Mouse (Mus musculus) neutrophil, adult 5-6 weeks (primary cell): ENCODE measurements around the gene Gab1. TPM values are rescaled to one million over a fixed set of nuclear protein-coding genes. Genes with fewer than 3 reads are reported as not detected.

Experiments used
- ATAC-seq: fragments of 151-379, 151-347 bp; 2 replicates; pipeline ENCODE4 v1.8.0; 2017; ENCODE audit warnings: mild to moderate bottlenecking, moderate TSS enrichment; ENCODE audit not compliant: insufficient number of reproducible peaks, poor library complexity, low FRiP score, severe bottlenecking; ENCODE audit errors: extremely low read depth
- total RNA-seq: library from RNA; stranded (forward); fragments of 200-1000 nt; gene quantifications from 2 replicates; pipeline ENCODE4 v1.2.3, GENCODE M21; 2017

Gene Gab1
- total RNA-seq, 1 experiment from 2014 or later = 1.2 TPM

- ATAC-seq = no peak
Observed at GRCm38 (mm10) chr8:80821367-80822225, 58.7 kb downstream of the Gab1 start.

- no peak for ATAC-seq
Observed at GRCm38 (mm10) chr8:80818978-80819377, 61.3 kb downstream of the Gab1 start.

GRCm38 (mm10) chr8:80817065-80817464 lies 63.3 kb downstream of the Gab1 start:
- ATAC-seq = no peak

- no peak for ATAC-seq
Observed at GRCm38 (mm10) chr8:80815179-80815578, 65.1 kb downstream of the Gab1 start.

- no peak for ATAC-seq
Observed at GRCm38 (mm10) chr8:80814087-80814791, 66.1 kb downstream of the Gab1 start.

DNA sequence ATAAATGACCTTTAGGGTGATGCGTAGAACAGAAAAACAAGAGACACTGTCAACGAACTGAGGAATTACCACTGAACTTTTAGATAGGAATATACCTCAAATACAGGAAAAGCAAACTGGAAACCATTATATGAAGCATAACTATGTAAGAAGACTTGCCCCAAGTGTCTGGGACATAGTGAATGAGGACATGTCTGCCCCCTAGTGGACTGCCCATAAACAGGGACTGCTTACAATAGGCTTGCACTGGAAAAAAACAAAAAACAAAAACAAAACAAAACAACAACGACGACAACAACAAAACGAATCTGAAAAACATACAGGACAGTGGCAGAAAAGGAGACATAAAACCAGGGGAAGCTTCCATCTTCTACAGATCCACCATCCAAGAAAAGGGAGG lies 66.9 kb downstream of the Gab1 start:
- no peak for ATAC-seq

DNA sequence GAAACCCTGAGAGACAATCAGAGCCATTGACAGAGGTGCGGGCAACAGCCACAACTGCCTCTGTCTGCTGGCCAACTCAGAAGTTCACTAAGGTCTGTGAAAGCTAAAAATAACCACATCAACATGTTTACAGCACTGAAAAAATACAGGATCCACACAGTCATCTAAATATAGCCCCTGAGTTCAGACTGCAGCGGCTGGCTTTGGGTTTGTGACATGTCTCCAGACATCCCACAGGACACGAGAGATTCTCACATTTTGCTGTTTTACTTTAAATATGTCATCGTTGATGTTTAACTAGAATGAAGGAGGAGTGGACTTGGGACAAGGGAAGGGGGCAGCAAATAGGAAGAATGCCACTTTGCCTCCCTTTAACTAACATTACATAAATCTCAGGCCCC lies 68.7 kb downstream of the Gab1 start:
- no peak for ATAC-seq

DNA sequence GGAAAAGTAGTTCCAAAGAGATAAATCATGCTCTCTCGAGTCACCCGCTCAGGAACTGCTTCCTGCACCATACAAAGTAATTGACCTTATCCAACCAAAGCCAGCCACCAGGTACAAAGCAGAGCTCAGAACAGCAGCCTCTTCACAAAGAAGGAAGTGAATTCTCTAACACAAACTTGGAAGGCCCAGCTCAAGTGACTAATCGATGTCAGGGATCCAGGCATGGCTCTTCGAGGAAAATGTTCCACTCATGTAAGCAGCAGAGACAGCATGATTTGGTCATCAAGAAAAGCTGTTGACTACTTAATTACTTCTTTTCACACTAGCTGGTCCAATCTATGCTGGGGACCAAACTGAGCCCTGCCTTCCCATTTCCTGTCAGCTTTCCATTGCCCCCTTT lies 69.4 kb downstream of the Gab1 start:
- no peak for ATAC-seq

DNA sequence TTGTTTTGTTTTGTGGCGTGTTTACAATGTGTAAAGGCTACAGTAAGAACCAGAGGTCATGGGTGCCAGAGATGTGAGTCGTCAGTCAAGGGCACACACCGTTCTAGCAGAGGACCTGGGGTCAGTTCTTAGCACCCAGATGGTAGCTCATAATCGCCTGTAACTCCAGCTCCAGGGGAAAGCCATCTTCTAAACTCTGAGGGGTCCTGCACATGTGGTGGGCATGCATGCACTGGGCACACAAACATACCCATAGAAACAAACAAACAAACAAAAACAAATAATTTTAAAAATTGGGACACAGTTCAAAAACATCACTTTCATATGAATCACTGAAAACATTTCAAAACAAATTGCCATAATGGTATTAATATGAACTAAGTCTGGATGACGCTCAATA lies 69.9 kb downstream of the Gab1 start:
- ATAC-seq = no peak

DNA sequence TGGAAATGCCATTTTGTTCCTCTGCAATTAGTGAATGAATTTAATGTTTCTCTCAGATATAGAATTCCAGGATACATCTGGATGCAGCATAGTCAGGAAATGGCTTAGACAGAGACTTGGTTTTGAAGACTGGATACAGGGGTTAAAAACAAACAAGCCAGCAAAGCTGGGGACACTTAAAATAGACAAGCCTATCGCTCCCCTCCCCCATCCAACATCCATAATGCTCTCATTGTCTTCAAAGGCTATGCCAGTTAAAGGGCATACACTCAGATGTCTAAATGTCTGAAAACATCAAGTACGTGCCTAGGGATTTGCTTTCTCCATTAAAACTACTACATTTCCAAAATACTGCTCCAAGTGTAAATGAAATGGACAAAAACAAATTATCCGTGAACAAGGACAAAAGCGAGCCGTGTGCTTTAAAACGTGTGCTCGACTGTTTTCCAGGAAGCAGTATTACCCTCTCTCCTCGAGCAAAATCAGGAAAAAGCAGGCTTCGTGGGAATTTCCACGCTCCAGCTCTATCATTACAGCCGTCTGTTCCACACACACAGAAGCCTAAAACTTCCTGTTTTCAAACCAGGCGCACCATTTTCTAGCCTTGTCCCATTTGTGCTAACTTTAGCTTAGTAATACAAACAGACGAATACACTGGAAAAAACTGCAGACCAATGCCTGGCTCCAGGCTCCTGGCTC lies 72.4 kb downstream of the Gab1 start:
- no peak for ATAC-seq

- no peak for ATAC-seq
Observed at GRCm38 (mm10) chr8:80804066-80804619, 76.2 kb downstream of the Gab1 start.

GRCm38 (mm10) chr8:80798778-80799177 lies 81.5 kb downstream of the Gab1 start:
- ATAC-seq = no peak

DNA sequence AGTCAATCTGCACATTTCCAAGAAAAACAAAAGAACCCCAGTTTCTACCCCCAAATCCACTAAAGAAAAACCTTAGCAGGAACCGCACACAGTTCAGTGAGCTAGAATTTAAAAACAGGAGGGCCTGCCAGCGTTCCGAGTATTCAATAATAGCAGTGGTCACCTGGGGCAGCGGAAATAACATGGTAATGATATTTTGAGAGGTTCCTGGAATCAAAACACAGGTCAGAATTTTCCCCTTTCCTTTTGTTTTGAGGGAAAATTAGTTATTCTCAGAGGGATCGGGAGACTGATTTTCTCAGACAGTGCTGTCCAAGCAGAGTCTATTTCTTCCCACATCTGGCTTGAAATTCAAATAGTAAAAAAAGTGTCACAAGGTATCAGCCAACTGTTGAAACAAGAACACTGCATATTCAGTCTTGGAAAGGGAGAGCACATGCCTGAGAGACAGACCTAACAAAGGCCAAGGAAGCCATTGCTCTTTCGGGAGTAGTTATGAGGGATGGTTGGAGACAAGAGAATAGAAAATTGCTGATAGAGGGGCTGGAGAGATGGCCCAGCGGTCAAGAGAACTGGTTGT lies 82.0 kb downstream of the Gab1 start:
- ATAC-seq = no peak

DNA sequence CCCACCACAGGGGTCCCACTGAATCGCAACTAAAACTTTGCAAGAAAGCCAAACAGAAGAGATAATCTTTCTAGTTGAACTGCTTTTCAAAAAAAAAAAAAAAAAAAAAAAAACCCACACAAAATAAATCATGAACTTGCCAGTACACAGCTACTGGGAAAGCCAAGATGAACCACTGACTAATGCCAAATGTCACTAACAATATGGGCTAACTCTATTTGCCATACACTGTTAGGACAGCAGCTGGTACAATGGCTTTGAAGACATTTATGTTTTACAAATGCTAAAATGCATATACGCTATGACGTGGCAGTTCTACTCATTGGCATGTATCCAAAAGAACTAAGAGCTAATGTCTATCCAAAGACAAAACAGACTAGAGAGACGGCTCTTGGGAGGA lies 84.2 kb downstream of the Gab1 start:
- ATAC-seq = no peak

DNA sequence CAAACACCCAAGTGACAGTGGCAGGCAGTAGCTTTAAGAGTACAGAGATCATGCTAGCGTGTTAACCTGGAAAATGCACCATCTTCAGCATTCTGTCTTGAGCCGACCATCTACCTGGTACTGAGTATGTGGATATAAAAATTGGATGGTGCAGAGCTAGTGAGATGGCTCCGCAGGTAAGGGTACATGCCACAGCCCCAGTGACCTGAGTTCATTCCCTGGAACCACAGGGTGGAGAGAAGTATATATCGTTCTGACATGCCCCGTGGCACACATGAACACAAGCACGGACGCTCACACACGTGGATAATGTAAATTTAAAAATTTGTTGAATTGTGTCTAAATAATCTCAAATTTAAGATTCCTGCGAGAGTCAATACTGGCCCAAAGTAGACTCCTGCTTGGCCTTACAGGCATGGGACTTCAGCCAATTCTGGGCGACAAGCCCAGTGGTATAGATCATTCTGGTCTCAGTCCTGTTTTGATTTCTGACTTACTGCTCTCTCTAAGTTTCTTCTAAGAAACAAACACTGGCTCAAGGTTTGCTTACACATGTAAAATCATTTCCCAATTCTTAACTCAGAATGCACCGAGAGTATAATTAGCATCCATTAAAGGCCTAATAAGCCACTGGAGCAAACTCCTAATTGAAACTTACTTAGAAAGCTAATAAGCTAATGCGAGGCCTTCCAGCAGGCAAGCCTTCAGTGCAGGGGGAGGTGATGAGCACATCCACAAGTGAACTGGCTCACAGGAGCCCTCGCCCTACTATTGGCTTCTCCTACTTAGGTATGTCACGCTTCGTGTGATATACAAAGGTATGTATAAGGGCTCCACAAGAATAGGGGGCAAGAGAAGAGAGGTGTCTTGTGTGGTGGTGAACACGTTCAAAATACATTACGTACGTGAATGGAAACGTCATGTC lies 85.5 kb downstream of the Gab1 start:
- ATAC-seq = no peak

DNA sequence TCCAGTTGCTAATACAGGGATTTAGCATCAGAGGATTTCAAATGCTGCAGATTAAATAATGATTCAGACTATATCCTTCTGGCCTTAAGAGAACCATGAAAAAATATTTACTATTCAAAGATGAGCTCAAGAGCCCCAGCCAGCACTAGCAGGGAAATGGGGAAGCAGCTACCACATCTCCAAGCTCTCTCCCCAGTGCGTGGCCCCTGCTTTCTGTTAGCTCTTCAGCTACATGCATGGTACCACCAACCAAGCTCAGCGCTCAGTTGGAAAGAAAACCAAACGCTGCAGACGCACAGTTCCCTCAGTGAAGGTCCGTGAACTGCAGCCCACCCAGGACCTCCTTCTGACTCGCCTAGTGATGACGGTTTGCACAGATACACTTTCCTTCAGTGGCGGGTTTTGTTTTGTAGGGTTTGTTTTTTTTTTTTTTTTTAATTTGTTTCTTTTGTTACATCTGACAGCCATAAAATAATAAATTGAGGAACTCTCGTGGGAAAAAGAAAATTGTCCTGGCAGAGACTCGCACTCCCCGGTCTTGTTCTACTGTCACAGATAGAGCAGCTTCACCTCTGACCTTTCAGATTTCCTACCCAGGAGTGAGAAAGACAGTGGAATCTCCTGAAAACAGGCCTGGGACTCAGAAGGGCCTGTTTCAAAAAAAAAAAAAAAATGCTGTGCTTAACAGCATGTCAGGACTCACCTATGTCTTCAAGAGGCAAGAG lies 86.4 kb downstream of the Gab1 start:
- no peak for ATAC-seq

DNA sequence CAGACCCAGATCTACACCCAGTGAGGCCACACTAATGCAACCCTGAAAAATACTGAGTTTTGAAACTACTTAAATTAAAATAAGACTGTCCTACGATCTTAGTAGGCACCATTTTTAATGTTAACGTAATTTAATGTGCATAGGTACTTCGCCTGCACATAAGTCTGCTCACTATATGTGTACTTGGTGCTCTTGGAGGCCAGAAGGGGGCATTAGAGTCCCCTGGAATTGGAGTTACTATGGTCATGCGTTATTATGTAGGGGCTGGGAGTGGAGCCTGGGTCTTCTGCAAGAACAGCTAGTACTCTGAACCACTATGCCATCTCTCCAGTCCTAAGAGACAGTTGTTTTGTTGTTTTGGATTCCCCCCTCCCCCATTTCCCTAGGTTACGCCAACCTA lies 88.1 kb downstream of the Gab1 start:
- no peak for ATAC-seq

- no peak for ATAC-seq
Observed at GRCm38 (mm10) chr8:80789324-80789723, 91.0 kb downstream of the Gab1 start.
